Mouse (Mus musculus): ENCODE measurements around the gene Btnl10.
A peak's percentile ranks its signal among the peaks of the same experiment; 100 is the strongest.

Btnl10 gene

DNA sequence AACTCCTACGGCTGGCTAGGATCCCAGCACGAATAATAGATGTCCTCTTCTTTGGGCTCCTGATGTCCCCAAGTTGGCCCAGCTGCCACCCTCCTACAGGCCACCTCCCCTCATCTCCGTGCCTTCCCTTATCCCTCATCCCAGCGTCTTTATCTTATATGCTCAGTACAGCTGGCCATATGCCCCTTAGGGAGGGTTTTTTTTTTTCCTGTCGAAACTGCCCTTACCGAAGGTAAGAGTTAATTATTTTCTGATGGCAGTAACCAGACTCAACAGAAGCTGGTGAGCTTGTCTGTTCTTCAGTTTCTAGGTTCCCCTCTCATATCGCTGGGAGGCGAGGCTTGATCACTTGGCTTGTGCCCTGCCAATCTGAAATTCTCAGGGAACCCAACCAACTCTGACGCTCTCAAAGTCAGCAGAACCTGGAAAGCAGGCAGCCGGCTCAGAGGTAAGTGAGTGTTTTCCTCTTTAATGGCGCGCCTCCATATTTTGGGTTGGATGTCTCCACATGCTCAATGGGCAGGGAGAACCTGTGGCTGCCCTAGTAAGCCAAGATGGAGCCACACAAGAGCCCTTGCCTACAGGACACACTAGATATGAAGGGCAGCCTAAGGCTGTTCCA, at the start of gene Btnl10:
TSS of gene Btnl10 (plus strand) at position 164 of the 622 bp plus-strand sequence.
- DNase-seq (ENCODE audit: low spot score in 2 of 2), result peak; percentile 44

- no peak for DNase-seq (ENCODE audit: low spot score in 2 of 2)
Observed at GRCm38 (mm10) chr11:58867954-58868330, 49.8 kb upstream of the Btnl10 start.

- DNase-seq (ENCODE audit: low spot score in 2 of 2), result no peak
Observed at GRCm38 (mm10) chr11:58870961-58871360, 46.7 kb upstream of the Btnl10 start.

GRCm38 (mm10) chr11:58883756-58884155, 34.0 kb upstream of the Btnl10 start:
- DNase-seq (ENCODE audit: low spot score in 2 of 2), result no peak

DNA sequence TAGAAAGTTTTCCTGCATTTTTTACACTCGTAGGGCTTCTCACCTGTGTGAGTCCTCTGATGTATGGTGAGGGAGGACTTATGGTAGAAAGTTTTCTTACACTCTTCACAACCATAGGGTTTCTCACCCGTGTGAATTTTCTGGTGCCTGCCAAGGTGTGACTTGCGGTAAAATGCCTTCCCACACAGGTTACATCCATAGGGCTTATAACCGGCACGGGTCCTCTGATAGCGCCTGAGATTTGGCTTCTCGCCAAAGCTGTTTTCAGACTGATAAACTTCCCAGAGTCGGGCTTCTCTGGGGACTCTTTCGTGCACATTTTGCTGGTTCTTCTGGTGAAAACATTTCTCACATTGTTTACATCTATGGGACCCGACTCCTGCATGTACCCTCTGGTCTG, 27.2 kb upstream of the Btnl10 start:
- no peak for DNase-seq (ENCODE audit: low spot score in 2 of 2)

GRCm38 (mm10) chr11:58894456-58894855, 23.3 kb upstream of the Btnl10 start:
- DNase-seq (ENCODE audit: low spot score in 2 of 2), result no peak

DNA sequence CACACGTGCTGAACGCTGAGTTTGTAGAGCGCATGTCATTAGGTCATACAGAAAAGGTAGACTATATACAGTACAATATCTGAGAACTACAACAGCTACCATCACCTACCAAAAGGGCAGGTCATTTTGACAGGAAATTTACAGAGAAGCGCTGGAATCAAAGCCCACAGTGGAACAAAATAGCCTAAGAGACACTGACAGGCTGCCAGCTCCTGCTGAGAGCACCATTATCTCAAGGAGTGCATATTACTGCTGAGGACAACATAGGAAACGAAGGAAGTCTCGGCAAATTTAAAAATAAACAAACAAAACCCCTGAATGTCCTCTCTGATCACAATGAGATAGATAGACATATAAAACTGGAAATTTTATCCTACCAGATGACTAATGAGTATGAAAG, 20.2 kb upstream of the Btnl10 start:
- no peak for DNase-seq (ENCODE audit: low spot score in 2 of 2)

DNA sequence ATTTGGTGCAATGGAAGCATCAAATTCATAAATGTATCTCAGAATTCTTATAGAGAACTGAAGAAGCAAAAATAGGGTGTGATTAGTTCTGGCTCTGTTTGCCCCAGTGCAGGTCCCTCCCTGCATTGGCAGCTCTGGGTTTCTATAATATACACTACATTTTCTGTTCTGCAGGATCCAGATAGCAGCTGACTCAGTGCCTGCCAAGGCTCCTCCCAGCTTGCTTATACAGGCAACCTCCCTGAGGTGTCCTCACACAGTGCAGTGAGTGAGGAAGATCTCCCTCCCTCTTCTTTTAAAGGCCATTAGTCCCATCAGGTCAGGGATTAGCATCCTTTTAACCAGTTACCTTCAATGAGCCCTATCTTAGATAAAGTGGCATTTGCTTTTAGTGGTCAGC, 16.6 kb upstream of the Btnl10 start:
- peak in 1 of 2 experiments; percentile 30 for DNase-seq (ENCODE audit: low spot score in 2 of 2)

DNA sequence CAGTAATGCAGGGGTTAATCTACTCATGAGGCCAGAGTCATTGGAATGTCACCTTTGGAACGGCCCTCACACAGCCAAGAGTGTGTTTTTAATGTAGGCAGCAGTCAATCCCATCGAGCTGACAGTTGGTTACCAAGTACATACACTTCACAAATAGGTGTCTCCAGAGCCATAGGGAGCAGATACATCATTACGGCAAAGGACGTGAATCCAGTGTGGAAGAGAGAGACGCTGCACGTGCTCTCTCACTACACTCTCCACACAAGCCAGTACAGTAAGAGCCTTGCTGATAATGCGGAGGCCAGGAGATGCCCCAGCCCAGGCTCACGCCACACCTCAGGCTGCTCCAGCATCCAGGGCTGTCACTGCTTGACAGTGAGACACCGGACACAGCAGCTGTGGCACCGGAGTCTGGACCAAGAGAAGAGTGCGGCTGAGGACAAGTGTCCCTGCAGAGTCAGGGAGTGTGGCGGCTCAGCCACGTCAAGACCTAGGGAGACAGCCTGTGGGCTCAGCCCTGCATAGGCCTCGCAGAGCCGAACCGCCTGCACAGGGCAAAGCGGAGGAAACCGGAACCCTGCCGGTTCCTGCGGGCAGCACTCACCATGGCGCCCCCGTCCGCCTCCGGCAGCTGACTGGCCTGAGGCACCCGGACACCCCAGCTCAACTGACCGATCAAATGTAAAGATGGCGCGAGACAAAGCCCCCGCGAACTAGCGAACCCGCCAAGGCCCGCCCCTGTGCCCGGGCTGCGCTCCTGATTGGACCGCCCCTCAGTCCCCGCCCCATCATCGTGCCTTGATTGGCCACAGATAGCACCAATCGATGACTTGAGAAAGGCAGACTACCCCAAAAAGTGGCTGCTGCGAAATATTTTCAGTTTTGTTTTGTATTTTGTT, 13.9 kb upstream of the Btnl10 start, which contains the start of gene Zfp39:
TSS of gene Zfp39 (minus strand) at position 715 of the 899 bp plus-strand sequence.
- peak; percentile 97 to 98 for DNase-seq (ENCODE audit: low spot score in 2 of 2)

- no peak for DNase-seq (ENCODE audit: low spot score in 2 of 2)
Observed at GRCm38 (mm10) chr11:58904410-58904718, 13.3 kb upstream of the Btnl10 start.

DNA sequence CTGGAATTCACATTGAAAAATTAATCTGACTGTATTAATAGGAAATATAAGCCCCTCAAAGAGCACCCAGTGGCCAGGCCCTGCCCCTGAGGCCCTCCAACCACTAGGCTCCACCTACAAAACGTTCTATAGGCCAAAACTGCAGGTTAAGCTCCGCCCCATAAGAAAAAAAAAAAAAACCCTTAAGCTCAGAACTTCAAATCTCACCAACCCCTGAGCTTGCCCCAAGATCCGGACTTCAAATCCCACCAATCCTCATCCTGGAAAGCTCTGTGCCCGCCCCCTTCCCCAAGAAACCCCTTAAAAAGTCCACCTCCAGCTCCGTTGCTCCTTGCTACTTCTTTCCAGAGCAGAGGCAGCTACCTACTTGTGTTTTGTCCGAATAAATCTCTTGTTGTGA, 12.9 kb upstream of the Btnl10 start:
- no peak for DNase-seq (ENCODE audit: low spot score in 2 of 2)

DNA sequence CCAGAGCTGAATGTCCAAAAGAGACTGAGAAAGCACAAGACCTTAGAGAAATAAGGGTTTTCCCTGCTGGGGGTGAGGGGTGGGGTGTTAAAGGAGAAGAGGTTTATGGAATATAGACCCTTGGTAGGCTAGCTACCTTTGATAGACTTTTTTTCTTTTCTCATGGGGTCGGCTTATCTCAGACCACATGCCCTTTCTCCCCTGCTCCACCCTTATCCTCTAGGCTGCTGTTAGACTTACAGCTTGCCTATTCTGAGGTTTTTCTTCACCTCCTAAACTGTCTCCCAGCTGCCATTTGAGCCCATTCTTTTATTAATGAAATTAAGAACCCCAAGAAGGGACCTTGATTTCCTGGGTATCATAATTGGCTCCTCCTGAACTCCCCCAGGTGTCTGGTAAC, 3.9 kb upstream of the Btnl10 start:
- no peak for DNase-seq (ENCODE audit: low spot score in 2 of 2)

DNA sequence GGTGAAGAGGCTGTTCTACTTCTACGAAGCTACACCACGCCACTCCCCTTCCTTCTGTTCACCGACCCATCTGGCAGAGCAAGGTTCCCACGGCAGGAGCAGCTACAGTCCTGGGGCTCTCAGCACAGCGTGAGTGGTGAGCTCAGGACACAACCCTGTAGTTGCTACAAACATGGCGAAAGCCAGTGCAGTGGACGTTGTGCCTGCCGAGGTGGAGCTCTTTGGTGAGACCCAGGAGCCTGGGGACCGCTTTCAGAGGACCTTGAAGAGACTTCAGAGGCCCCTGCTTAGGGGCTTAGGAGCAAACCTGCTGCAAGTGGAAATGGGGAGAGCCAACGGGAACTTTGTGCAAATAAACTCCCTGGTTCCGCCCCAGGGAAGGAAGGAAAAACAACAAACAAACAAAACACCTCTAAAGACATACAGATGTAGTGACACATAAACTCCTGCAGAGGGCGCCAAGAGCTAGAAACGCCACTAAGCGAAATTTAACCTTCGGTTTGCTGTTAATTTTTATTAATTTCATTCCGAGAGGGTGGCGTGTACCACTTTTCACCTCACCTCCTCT, 3.2 kb upstream of the Btnl10 start:
- peak in 1 of 2 experiments; percentile 30 for DNase-seq (ENCODE audit: low spot score in 2 of 2)

GRCm38 (mm10) chr11:58916879-58917744, 596 bp upstream of the Btnl10 start:
- peak; percentile 68 to 82 for DNase-seq (ENCODE audit: low spot score in 2 of 2)

GRCm38 (mm10) chr11:58918759-58919158, 1.1 kb downstream of the Btnl10 start:
- DNase-seq (ENCODE audit: low spot score in 2 of 2), result no peak

DNA sequence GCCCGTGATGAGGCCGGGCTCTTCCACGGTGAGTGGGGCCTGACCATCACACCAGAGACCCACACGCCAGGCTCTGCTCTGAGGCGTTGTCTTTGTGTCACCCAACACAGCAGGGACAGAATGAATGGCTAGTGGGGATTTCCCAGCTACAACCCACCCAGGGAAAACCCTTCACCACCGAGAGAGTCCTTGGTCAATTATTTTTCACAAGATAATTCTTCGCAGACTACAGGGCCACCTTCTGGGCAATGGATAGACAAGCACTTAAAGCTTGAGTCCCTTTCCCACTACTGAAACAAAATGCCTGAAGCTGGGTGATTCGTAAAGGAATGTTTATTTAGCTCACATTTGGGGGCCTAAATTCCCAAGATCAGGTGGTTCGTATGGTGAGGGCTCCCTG, 4.7 kb downstream of the Btnl10 start:
- DNase-seq (ENCODE audit: low spot score in 2 of 2), result no peak

GRCm38 (mm10) chr11:58926651-58927050, 8.9 kb downstream of the Btnl10 start:
- no peak for DNase-seq (ENCODE audit: low spot score in 2 of 2)

- no peak for DNase-seq (ENCODE audit: low spot score in 2 of 2)
Observed at GRCm38 (mm10) chr11:58927053-58927452, 9.3 kb downstream of the Btnl10 start.

- DNase-seq (ENCODE audit: low spot score in 2 of 2), result peak; percentile 48 to 62
Observed at GRCm38 (mm10) chr11:58927790-58928651, 10.3 kb downstream of the Btnl10 start.

GRCm38 (mm10) chr11:58929055-58929454, 11.3 kb downstream of the Btnl10 start:
- no peak for DNase-seq (ENCODE audit: low spot score in 2 of 2)

DNA sequence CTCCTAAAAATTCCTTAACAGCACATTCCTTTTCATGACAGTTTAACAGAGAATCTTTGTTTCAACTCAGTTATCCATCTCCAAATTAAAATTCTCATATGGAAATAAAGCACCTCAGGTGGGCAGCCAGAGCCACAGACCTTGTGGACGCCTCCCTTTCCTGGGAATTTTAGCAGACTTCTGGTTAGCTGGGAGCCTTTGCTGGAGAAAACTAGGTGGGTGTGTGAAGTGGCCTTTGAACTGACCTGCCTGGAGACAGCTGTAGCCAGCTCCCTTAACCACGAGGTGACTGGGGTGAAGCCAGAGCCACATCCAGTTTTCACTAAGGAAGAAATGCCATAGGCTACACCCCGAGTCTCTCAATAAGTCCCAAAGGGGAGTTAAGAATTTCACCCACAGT, 11.9 kb downstream of the Btnl10 start:
- no peak for DNase-seq (ENCODE audit: low spot score in 2 of 2)

Measured in spleen, postnatal 14 days (tissue).